Mouse (Mus musculus): ENCODE data around the gene Pfkm. TPM values are rescaled to one million over a fixed set of nuclear protein-coding genes. Genes with fewer than 3 reads are reported as not detected.

Pfkm gene
- polyA plus RNA-seq, 1 experiment from 2014 or later, result 47.5 TPM

- H3K4me1 ChIP-seq, result peaks cover 14% of the 10 kb centered on the region
- no peaks in the 10 kb centered on the region for H3K9me3 ChIP-seq
- H3K27me3 ChIP-seq, result peaks cover 65% of the 10 kb centered on the region
- peak within 1 kb of the TSS; percentile 81 for H3K4me2 ChIP-seq
- no peak for ATAC-seq (ENCODE audit: insufficient number of reproducible peaks, low FRiP score, low TSS enrichment, low read depth)
- H3K36me3 ChIP-seq, result no peaks in the 10 kb centered on the region
- peak within 1 kb of the TSS; percentile 44 for H3K4me3 ChIP-seq
- H3K27ac ChIP-seq, result no peak within 1 kb of the TSS
- 0 out of 2 replicates have a peak within 1 kb of the TSS, but pooled peaks have one; percentile 4 for H3K9ac ChIP-seq
- 2% methylated on average over 17 of the region's 18 CpGs for WGBS
These were observed 74.7 kb downstream of the Pfkm start, which contains the start of gene Ccdc184 for GRCm38 (mm10) chr15:98166963-98167644. Gene Ccdc184, plus strand, starts transcription at chr15:98167158.

DNA sequence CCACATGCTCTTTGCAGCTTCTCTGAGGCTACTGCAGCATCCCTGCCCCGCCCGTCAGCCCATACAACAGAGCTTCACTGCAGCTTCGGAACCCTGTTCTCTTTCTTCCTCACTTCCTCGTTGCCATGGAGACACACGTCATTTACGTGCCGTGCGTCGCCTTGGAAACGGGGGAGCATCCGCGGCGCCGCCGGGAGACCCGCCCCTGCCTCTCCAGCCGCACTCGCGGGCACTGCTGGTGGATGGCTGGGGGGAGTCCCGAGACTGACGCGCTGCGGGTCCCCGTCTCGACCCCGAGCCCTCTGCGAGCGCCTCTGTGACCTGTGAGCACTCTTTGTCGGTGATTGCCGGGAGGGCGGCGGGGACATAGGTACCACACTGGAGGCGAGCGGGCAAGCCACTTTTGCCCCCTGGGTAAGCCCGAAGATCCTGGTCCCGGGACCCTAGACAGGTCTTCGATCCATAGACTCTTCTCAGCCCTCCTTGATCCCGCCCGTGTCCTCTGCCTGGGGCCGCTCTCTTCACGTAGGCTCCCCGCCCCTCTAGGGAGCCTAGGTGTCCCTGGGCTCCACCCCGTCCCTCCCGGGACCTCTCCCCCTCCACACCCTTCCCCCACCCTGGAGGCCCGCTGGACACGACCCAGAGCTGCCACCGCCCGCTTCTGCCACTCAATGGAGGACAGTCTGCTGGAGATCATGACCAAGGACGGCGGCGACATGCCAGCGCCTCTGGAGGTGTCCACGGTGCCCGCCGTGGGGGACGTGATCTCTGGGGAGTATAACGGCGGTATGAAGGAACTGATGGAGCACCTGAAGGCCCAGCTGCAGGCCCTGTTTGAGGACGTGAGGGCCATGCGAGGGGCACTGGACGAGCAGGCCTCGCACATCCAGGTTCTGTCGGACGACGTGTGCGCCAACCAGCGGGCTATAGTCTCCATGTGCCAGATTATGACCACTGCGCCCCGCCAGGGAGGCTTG, 75.5 kb downstream of the Pfkm start:
- Histone ChIP-seq H3K9me3 (no peaks in the 10 kb centered on the region), H3K4me2 (peak overlapping the region; percentile 81), H3K9ac (0 out of 2 replicates have a peak overlapping the region, but pooled peaks have one; percentile 4), H3K4me1 (peaks cover 14% of the 10 kb centered on the region), H3K27me3 (peaks cover 74% of the 10 kb centered on the region), H3K36me3 (no peaks in the 10 kb centered on the region), H3K4me3 (peak overlapping the region; percentile 44), H3K27ac (no peak overlapping the region)
- WGBS, result 1% methylated on average over 69 of the region's 69 CpGs
- peak; percentile 47; the same call in 1 of the 2 replicates for ATAC-seq (ENCODE audit: insufficient number of reproducible peaks, low FRiP score, low TSS enrichment, low read depth)

DNA sequence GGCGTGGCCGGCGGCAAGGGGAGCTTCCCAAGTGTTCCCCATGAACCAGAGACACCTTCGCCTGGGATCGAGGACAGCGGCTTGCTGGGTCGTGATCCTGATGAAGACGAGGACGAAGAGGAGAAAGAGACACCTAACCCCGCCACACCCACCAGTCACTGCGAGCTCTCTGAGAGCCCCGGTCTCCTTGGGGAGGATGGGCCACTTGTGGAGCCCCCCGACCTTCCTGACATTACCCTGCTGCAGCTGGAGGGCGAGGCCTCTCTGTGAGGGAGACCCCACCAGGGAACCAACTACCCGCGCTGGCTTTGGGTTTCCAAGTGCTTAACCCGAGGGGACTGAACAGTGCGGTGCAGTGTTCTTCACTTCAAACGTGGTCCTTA, 76.2 kb downstream of the Pfkm start:
- WGBS, result 4% methylated on average over 19 of the region's 19 CpGs
- no peaks in the 10 kb centered on the region for H3K36me3 ChIP-seq
- no peak overlapping the region for H3K4me3 ChIP-seq
- peaks cover 14% of the 10 kb centered on the region for H3K4me1 ChIP-seq
- no peak overlapping the region for H3K9ac ChIP-seq
- no peak overlapping the region for H3K27ac ChIP-seq
- no peak for ATAC-seq (ENCODE audit: insufficient number of reproducible peaks, low FRiP score, low TSS enrichment, low read depth)
- no peaks in the 10 kb centered on the region for H3K9me3 ChIP-seq
- H3K4me2 ChIP-seq, result peak overlapping the region; percentile 81; the same call in 1 of the 2 replicates
- peaks cover 80% of the 10 kb centered on the region for H3K27me3 ChIP-seq

DNA sequence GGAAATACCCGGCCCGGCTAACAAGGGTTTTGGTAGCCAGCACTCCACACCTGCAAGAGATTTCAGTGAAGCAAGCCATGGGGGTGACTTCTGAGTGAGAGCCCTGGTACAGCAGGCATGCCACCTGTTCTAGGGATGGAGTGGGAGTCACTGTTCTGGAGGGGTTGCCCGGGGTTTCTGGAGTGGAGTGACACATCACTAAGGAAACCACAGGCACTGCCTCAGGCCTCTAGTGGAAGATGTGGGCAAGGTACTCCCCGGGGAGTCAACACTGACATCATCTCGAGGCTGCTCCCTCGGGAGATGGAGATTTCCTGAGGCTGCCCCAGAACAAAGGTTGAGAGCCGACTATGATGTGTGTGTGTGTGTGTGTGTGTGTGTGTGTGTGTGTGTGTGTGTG, 78.0 kb downstream of the Pfkm start:
- H3K36me3 ChIP-seq, result no peaks in the 10 kb centered on the region
- no peak overlapping the region for H3K27ac ChIP-seq
- H3K27me3 ChIP-seq, result peaks cover 89% of the 10 kb centered on the region
- no peaks in the 10 kb centered on the region for H3K9me3 ChIP-seq
- 34% methylated on average over 7 of the region's 7 CpGs for WGBS
- peaks cover 14% of the 10 kb centered on the region for H3K4me1 ChIP-seq
- H3K9ac ChIP-seq, result no peak overlapping the region
- no peak for ATAC-seq (ENCODE audit: insufficient number of reproducible peaks, low FRiP score, low TSS enrichment, low read depth)
- H3K4me2 ChIP-seq, result no peak overlapping the region
- no peak overlapping the region for H3K4me3 ChIP-seq

DNA sequence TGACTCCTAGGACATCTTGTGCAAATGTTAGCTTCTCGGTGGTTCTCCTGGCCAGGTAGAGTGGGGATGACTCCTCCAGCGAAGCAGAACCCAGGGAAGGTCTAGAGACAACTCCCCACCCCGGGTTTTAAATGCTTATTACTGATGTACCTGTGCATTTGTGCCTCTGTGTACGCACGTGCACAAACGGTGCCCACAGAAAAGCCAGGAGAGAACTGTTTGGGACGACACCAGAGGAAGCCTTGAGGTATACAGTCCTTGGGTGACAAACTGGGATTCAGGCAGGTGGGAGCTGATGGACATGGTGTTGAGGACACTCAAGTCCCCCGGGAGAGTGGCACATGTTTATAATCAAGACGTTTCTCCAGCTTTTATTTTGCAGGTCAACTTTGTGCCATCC, 78.5 kb downstream of the Pfkm start:
- Histone ChIP-seq H3K4me3 (no peak overlapping the region), H3K9me3 (no peaks in the 10 kb centered on the region), H3K4me1 (peaks cover 14% of the 10 kb centered on the region), H3K36me3 (no peaks in the 10 kb centered on the region), H3K27ac (no peak overlapping the region), H3K9ac (no peak overlapping the region), H3K27me3 (peaks cover 87% of the 10 kb centered on the region), H3K4me2 (no peak overlapping the region)
- no peak for ATAC-seq (ENCODE audit: insufficient number of reproducible peaks, low FRiP score, low TSS enrichment, low read depth)
- WGBS, result 58% methylated on average over 9 of the region's 9 CpGs

DNA sequence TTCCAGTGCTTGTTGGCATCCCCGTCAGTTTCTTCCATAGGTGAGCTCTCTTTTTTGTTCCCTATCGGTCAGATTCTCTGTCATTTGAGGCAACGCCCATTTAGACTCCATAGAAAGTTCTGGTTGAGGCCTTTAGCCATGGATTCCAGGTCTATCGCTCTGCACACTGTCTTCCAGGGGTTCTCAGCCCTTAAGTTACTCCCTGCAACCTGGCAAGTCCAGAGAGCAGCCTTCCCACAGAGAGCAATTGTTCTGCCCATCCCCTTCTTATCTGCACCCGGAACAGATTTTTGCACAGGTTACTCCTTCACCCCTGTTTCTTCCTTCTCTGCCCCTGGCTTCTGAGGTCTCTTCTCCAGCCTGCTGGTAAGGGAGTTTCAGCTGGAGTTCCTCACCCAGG, 79.7 kb downstream of the Pfkm start:
- Histone ChIP-seq H3K9me3 (no peaks in the 10 kb centered on the region), H3K4me1 (peaks cover 14% of the 10 kb centered on the region), H3K27me3 (peaks cover 79% of the 10 kb centered on the region), H3K4me2 (no peak overlapping the region), H3K4me3 (no peak overlapping the region), H3K36me3 (no peaks in the 10 kb centered on the region), H3K9ac (no peak overlapping the region), H3K27ac (no peak overlapping the region)
- WGBS, result 65% methylated on average over 5 of the region's 5 CpGs
- ATAC-seq (ENCODE audit: insufficient number of reproducible peaks, low FRiP score, low TSS enrichment, low read depth), result no peak

GRCm38 (mm10) chr15:98173821-98174220, 81.4 kb downstream of the Pfkm start:
- Histone ChIP-seq H3K4me3 (no peak overlapping the region), H3K36me3 (no peaks in the 10 kb centered on the region), H3K27ac (no peak overlapping the region), H3K9ac (no peak overlapping the region), H3K4me2 (no peak overlapping the region), H3K9me3 (no peaks in the 10 kb centered on the region), H3K4me1 (no peaks in the 10 kb centered on the region), H3K27me3 (peaks cover 62% of the 10 kb centered on the region)
- 37% methylated on average over 8 of the region's 8 CpGs for WGBS
- no peak for ATAC-seq (ENCODE audit: insufficient number of reproducible peaks, low FRiP score, low TSS enrichment, low read depth)

GRCm38 (mm10) chr15:98177320-98177719, 84.9 kb downstream of the Pfkm start:
- H3K9ac ChIP-seq, result no peak overlapping the region
- H3K36me3 ChIP-seq, result no peaks in the 10 kb centered on the region
- H3K9me3 ChIP-seq, result no peaks in the 10 kb centered on the region
- H3K4me1 ChIP-seq, result peaks cover 13% of the 10 kb centered on the region
- H3K27ac ChIP-seq, result no peak overlapping the region
- no peak overlapping the region for H3K4me2 ChIP-seq
- no peak overlapping the region for H3K4me3 ChIP-seq
- no peak for ATAC-seq (ENCODE audit: insufficient number of reproducible peaks, low FRiP score, low TSS enrichment, low read depth)
- WGBS, result 50% methylated on average over 3 of the region's 3 CpGs
- peaks cover 34% of the 10 kb centered on the region for H3K27me3 ChIP-seq

DNA sequence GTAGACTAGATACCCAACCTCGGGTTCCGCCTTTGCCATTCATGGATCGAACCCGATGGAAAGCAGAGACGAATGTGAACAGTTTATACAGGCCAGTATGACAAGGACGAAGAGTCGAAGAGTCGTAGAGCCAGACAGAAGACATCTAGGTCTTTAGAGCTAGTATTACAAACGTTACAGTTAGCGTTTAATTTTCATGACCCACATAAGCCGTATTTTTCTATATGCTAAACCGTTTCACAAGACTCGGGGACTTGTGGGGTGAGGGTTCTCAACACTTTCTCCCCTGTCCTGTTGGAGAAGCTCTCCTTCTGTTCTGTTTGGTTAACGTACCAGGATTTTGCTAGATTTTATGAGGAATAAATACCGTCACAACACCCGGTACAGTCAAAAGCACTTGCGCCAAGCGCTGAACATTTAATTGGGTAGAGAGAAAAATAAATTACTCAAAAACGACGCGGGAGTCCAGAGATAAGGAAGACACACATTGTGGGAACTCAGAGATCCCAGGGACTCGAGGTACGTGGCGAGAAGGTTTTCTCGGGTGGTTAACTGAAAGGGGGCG, 88.3 kb downstream of the Pfkm start:
- Histone ChIP-seq H3K9me3 (no peaks in the 10 kb centered on the region), H3K27me3 (peaks cover 10% of the 10 kb centered on the region), H3K9ac (no peak overlapping the region), H3K4me2 (peak overlapping the region; percentile 78), H3K4me1 (peaks cover 13% of the 10 kb centered on the region), H3K4me3 (peak overlapping the region; percentile 59), H3K36me3 (no peaks in the 10 kb centered on the region), H3K27ac (no peak overlapping the region)
- no peak for ATAC-seq (ENCODE audit: insufficient number of reproducible peaks, low FRiP score, low TSS enrichment, low read depth)
- 5% methylated on average over 26 of the region's 26 CpGs for WGBS

DNA sequence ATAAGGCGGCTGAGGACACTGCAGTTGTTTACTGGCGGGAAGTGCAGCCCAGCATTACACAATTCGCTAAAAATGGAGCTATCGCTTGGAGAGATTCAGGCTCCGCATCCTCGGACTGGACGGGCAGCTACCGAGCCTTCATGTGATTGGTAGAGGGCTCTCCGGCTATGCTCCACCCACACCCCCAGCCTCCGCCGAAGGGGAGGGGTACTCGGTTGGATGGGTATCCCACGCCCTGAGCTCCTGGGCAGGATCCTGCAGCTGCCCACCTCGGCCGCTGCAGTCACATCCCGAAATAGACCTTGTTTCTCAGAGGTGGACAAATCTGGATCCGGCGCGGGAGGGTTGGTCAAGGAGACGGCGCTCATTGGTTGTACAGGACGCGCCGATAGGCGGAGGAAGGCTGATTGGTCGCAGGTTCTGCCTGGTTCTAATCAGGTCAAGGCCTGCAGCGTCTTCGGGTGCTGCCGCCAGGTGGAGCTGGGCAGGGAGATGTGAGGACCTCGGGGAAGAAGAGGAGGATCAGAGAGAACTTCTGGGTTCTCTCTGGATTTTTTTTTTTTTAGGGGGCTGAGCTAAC, 88.8 kb downstream of the Pfkm start:
- Histone ChIP-seq H3K4me2 (peak overlapping the region; percentile 78), H3K4me1 (peaks cover 13% of the 10 kb centered on the region), H3K9ac (no peak overlapping the region), H3K4me3 (peak overlapping the region; percentile 59), H3K27me3 (peaks cover 6% of the 10 kb centered on the region), H3K36me3 (no peaks in the 10 kb centered on the region), H3K9me3 (no peaks in the 10 kb centered on the region), H3K27ac (no peak overlapping the region)
- WGBS, result under 1% methylated on average over 30 of the region's 30 CpGs
- ATAC-seq (ENCODE audit: insufficient number of reproducible peaks, low FRiP score, low TSS enrichment, low read depth), result peak; percentile 93
